Mouse (Mus musculus): Measurements from ENCODE around the gene Acaca. TPM values are rescaled to one million over a fixed set of nuclear protein-coding genes. Genes with fewer than 3 reads are reported as not detected.

The Acaca gene
- polyA plus RNA-seq (2012): 20.3 and 32.1 TPM in 2 replicates

DNA sequence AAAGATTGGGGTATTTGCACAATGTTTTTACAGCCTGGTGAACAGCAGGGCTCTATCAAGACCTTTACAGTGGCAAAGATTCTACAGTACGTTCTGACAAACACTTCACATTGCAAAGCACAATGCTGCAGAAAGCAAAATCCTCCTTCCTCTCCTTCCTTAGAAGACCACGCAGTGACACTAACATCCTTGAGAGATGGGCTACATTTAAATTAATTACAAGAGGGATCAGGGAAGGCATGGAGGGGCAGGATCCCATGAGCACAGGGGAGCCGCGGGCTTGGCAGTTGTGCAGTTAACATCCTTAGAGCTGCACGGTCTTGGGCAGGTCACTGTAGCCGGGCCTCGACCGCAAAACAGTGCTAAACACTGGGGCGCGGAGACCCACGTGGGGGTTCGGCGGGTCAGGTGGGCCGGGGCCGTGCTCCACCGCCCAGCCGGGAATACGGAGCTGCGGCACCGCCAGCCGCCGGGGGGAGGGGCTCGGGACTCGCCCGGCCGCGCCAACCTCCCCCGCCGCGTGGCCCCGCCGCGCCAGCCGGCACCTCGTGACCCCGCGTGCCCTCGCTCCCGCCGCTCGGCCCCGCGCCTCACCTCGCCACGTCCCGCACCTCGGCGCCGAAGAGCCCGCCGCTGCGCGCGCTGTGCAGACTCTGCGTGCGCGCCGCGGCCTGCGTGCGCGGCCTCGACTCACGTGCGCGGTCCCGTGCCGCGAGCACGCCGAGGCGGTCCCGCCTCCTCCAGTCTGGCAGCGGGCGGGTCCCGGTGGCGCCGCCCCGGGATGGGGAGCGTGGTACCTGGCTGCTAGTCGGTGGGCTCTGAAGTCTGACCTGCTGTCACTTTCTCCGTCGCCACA lies at the start of gene Acaca, which contains the start of gene Tada2a:
TSS of gene Acaca (plus strand) at position 730 of the 856 bp plus-strand sequence.
TSS of gene Tada2a (minus strand) at position 658 of the 856 bp plus-strand sequence.
- no peak for TF ChIP-seq GATA1 (IDR thresholded peaks at IDR 0.05; ENCODE audit: low read length)

DNA sequence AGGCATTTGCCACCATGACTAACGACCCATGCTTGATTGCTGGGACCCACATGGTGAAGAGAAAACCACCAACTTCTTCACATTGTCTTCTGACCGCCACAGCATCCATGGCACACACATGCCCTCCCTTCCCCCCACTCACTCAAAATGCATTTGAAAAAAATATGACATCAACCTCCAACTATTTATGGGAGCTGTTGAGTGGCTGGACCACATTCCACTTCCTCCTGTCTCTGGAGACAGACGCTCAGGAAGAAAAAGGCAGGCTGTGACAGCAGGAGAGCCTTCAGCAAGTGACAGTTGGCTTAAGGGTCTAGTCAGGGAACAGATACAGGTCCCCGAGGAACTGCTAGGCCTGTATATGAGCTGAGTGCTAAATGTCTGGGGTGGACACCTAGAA lies 49.6 kb upstream of the Acaca start:
- no peak for TF ChIP-seq GATA1 (IDR thresholded peaks at IDR 0.05; ENCODE audit: low read length)

DNA sequence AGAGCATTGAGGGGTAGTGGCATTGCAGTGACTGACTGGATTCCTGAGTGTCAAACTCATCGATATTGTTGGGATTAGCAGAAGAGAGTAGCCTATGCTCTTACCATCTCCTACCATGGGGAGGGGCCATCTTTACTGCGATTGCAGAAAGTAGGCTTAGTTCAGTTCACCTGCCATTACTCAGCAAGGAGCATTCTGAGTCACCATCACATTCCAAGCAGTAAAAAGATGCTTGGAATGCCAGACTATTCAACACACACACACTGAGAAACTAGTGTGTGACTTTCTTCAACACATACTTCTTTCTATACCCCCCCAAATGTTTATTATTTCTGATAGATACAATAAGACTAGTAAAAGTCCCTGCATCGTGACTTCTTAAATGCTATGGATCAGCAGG lies 49.1 kb upstream of the Acaca start:
- TF ChIP-seq GATA1 (IDR thresholded peaks at IDR 0.05; ENCODE audit: low read length): no peak

- TF ChIP-seq GATA1 (IDR thresholded peaks at IDR 0.05; ENCODE audit: low read length): no peak
Observed at GRCm38 (mm10) chr11:84081901-84082300, 47.6 kb upstream of the Acaca start.

GRCm38 (mm10) chr11:84090572-84090971 lies 38.9 kb upstream of the Acaca start:
- no peak for TF ChIP-seq GATA1 (IDR thresholded peaks at IDR 0.05; ENCODE audit: low read length)

- no peak for TF ChIP-seq GATA1 (IDR thresholded peaks at IDR 0.05; ENCODE audit: low read length)
Observed at GRCm38 (mm10) chr11:84095084-84095483, 34.4 kb upstream of the Acaca start.

GRCm38 (mm10) chr11:84097251-84097998 lies 32.0 kb upstream of the Acaca start:
- no peak for TF ChIP-seq GATA1 (IDR thresholded peaks at IDR 0.05; ENCODE audit: low read length)

DNA sequence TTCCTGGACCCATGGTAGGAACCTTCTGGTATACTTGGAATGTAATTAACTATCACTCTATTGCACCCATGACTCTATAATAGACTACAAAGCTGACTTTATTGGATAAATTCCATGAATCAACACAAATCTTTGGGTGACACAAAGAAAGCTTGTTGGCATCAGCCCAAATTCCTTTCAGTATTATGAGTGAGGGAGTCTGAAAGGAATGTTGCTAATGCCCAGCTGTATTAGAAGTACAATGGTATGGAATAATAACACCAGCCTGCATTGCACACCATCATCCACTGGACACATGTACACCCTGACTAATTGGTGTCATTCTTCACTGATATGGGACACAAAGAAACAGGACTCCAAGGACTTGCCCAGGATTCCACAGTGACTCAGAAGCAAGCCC lies 28.3 kb upstream of the Acaca start:
- TF ChIP-seq GATA1 (IDR thresholded peaks at IDR 0.05; ENCODE audit: low read length): no peak

DNA sequence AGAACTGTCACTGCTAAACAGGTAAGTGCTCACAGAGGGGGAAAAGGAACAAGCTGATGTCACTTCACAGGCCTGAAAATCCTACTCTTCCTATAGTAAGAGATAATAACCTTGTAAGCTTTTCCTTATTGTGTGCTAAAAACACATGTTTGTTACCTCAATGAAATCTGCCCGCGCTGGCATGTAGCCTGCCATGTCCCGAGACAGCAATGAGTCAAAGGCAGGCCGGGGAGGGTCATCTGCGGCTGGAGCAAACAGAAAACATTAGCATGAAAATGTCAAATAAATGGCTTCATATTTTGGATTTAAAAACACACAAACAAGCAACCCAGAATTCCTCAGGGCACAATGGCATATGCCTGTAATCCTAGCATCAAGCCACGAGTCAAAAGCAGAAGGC lies 25.4 kb upstream of the Acaca start:
- TF ChIP-seq GATA1 (IDR thresholded peaks at IDR 0.05; ENCODE audit: low read length): no peak

DNA sequence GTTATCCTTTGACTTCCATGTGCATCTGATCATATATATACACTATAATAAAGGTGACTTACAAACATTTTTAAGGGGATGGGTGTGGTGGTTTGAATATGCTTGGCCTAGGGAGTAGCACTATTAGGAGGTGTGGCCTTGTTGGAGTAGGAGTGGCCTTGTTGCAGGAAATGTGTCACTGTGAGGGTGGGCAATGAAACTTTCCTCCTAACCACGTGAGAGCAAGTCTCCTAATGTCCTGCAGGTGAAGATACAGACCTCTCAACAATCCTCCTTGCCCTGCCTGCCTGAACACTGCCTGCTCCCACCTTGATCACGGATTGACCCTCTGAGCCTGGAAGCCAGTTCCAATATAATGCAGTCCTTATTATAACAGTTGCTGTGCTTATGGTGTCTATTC lies 22.3 kb upstream of the Acaca start:
- TF ChIP-seq GATA1 (IDR thresholded peaks at IDR 0.05; ENCODE audit: low read length): no peak

DNA sequence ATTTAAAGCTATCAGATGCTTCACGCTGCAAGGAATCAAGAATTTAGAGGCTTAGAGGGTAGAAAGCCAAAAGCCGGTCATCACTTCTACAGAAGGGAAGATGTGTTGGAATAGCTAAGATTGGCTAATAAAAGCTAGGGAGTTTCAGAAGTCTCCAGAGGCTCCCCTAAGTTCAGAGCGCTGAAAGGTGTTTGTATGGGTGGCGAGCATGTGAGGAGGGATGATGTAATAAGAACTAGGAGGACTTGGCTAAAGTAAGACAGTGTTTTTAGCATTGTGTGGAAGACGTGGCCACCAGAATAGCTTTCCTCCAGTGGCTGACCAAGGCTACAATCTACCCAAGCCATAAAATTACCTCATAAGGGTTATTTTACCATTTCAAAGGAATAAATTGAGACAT lies 15.8 kb upstream of the Acaca start:
- TF ChIP-seq GATA1 (IDR thresholded peaks at IDR 0.05; ENCODE audit: low read length): no peak

DNA sequence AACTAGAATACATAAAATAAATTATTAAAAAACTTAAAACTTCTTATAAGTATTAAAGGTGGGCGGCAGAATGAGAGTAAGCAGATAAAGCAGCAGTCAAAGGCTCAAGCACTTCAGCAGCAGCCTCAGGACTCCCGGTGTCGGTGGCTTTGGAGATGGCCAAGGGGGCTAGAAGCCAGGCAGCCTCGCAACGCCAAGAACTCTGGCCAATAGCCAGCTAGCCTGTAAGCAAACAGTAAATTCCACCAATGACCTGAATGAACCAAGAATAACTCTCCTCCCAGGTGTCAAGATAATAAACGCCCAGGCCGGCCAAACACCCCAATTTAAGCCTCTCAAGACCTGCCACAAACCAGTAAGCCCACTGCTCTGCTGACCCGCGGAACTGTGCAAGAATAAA lies 13.8 kb upstream of the Acaca start:
- TF ChIP-seq GATA1 (IDR thresholded peaks at IDR 0.05; ENCODE audit: low read length): no peak

DNA sequence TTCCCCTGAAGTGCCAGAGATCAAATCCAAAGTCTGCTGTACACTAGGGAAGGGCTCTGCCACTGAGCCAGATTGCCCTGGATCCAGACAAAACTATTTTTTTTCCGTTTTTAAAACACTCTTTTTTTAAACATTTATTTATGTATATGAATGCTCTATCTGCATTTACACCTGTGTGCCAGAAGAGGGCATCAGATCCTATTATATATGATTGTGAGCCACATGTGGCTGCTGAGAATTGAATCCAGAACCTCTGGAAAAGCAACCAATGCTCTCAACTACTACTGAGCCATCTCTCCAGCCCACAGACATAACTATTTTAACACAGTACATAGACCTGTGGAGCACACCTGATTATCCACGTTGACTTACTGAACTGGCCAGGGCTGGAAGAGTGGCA lies 13.3 kb upstream of the Acaca start:
- no peak for TF ChIP-seq GATA1 (IDR thresholded peaks at IDR 0.05; ENCODE audit: low read length)

- no peak for TF ChIP-seq GATA1 (IDR thresholded peaks at IDR 0.05; ENCODE audit: low read length)
Observed at GRCm38 (mm10) chr11:84117431-84117830, 12.0 kb upstream of the Acaca start.

DNA sequence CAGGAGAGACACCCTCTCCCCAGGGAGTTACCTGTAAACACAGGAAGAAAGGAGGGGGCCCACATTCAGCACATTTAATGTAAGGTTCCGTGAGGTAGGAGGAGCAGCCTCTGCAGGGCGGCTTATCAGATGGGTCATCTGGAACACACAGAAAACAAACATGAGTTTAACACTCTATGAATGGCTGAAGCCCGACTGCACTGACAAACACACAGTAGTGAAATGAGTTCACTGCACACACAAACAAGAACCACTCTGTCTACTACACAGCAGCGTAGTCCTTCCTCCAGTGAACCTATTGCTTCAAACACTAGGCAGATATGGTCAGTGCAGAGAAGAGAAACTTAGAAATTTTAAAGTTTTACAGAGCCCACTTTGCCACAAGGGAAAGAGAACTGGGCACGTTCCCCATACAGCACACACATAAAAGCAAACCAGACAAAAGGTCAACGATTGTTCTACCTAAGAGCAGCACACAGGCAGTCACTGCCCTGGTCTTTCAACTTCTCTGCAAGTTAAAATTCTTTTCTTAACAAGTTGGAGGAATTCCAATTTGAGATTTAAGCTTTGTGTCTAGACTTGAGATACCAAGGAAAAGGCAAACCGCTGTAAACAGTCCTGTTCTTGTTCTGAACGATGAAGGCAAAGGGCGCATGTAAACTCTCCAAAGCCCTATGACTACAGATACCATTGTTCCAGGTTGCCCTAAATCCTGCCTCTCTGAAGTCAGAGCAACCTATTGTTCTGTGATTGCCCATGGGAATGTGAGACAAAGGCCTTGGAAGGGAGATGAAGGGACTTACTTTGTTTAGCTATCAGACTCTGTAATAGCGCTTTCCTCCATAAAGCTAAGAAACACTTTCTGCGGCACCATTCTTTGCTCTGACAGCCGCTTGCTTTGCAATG lies 8.2 kb upstream of the Acaca start:
- TF ChIP-seq GATA1 (IDR thresholded peaks at IDR 0.05; ENCODE audit: low read length): no peak

GRCm38 (mm10) chr11:84127977-84128376 lies 1.5 kb upstream of the Acaca start:
- TF ChIP-seq GATA1 (IDR thresholded peaks at IDR 0.05; ENCODE audit: low read length): no peak

Measured in G1E-ER4 (cell line).